Mouse (Mus musculus): Measurements from ENCODE around the gene Prkch.

Gene Prkch

GRCm38 (mm10) chr12:73564795-73565619 is 19.6 kb upstream of the Prkch start:
- in situ Hi-C loops (cut with MboI; ENCODE audit: low pct_unique_long_range_greater_than_20kb in 1 of 2, low sequenced_read_pairs in 2 of 2, unreplicated experiment in 1 of 2): loop anchor here in 1 of 2 experiments (5.0 to 25.0 kb wide), 2 partner anchors 132 to 722 kb away; no protein-coding TSS in a partner anchor

GRCm38 (mm10) chr12:73565620-73565969 is 19.0 kb upstream of the Prkch start:
- in situ Hi-C loops (cut with MboI; ENCODE audit: low pct_unique_long_range_greater_than_20kb in 1 of 2, low sequenced_read_pairs in 2 of 2, unreplicated experiment in 1 of 2): loop anchor here in 1 of 2 experiments (5.0 to 25.0 kb wide), 2 partner anchors 132 to 722 kb away; no protein-coding TSS in a partner anchor

DNA sequence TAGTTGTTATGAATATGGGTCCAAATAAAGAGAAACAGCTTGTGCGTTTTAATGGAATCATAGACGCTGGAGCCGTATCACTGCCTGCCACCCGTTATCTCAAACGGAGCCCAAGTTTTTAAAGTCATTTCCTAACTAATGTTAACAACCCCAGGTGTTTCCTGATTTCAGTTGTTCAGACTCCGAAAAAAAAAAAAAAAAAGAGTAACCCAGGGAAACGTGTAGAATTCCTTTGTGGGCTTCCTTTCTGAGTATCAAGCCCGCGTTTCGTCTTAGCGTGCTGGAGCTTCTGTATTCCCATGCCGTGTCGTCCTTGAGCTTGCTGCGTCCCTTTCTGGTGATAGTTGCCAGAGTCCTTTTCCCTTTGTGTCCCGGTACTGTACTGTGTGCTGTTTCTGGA is 10.0 kb upstream of the Prkch start:
- in situ Hi-C loops (cut with MboI; ENCODE audit: low pct_unique_long_range_greater_than_20kb in 1 of 2, low sequenced_read_pairs in 2 of 2, unreplicated experiment in 1 of 2): loop anchor here in 1 of 2 experiments (25.0 kb wide), 1 partner anchor 713 kb away; no protein-coding TSS in a partner anchor

DNA sequence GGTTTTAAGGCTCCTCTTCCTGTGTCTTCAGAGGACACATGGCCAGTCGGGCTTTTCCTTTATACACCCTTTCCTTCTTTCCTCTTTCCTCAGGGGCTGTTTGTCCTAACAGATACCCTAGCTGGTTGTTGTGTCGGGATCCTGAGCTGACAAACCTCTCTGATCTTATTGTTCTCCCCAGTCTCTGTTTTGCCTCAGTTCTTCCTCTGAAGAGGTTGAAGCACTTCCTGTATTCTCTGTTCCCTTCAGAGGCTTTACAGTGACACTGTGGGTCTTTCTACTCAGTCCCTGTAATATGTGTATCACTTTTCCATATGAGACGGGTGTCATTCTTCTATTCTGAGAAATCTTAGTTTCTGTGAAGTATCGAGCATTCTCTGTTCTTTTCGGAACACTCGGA is 6.5 kb upstream of the Prkch start:
- in situ Hi-C loops (cut with MboI; ENCODE audit: low pct_unique_long_range_greater_than_20kb in 1 of 2, low sequenced_read_pairs in 2 of 2, unreplicated experiment in 1 of 2): no loop called here

DNA sequence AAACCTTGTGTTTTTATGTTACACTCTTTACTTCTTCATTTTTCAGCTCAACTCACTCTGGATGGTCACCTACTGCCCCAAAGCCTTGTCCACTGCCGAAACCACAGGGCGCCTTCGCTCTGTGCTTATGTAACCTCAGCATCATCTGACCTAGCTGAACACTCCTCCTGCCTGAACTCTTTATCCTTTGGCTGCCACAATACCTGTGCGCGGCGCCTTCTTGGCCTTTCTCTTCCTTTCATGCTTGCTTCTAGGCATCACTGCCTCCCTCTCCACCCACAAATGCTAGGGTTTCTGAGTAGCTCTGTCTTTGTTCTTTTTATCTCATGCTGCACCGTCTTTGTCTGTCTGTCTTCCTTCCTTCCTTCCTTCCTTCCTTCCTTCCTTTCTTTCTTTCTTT is 3.8 kb upstream of the Prkch start:
- in situ Hi-C loops (cut with MboI; ENCODE audit: low pct_unique_long_range_greater_than_20kb in 1 of 2, low sequenced_read_pairs in 2 of 2, unreplicated experiment in 1 of 2): no loop called here

- in situ Hi-C loops (cut with MboI; ENCODE audit: low pct_unique_long_range_greater_than_20kb in 1 of 2, low sequenced_read_pairs in 2 of 2, unreplicated experiment in 1 of 2): no loop called here
Measured at GRCm38 (mm10) chr12:73583318-73583717, 1.3 kb upstream of the Prkch start.

DNA sequence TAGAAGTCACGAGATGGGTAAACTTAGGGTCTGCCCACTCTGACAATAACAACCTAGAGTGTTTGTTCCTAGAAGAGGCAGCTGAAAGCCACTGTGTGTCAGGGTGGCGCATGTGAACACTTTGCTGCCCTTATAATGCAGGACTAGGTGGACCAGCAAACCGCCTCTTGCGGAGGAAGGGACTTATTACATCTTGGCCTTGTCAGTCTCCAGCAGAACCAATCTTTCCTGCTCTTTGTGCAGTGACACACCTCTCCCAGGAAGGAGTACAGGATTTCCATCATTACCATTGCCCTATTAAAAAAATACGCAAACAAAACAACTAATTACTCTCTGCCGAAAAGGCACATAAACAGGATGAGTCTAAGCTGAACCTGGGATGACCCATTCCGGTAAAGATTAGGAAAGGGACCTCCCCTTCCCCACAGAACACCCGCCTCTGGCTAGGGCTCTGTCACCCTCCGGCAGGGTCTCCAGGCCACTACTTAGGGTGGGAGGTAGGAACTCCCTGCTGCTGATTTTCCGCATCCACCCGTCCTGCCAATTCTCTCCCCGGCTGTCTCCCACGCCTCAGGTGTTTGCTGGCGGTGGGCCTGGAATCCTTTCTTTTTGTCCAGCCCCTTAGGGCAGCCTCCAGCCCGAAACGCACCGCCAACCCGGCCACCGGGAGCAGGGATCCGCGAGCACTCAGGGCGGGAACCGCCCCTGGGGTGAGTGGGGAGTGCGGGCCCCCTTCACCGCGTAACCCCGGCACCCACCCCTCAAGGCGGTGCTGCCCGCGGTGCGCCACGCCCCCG is 585 bp upstream of the Prkch start:
- in situ Hi-C loops (cut with MboI; ENCODE audit: low pct_unique_long_range_greater_than_20kb in 1 of 2, low sequenced_read_pairs in 2 of 2, unreplicated experiment in 1 of 2): no loop called here

GRCm38 (mm10) chr12:73585241-73585801 is 725 bp downstream of the Prkch start:
- in situ Hi-C loops (cut with MboI; ENCODE audit: low pct_unique_long_range_greater_than_20kb in 1 of 2, low sequenced_read_pairs in 2 of 2, unreplicated experiment in 1 of 2): no loop called here

GRCm38 (mm10) chr12:73585850-73586249 is 1.3 kb downstream of the Prkch start:
- in situ Hi-C loops (cut with MboI; ENCODE audit: low pct_unique_long_range_greater_than_20kb in 1 of 2, low sequenced_read_pairs in 2 of 2, unreplicated experiment in 1 of 2): no loop called here

DNA sequence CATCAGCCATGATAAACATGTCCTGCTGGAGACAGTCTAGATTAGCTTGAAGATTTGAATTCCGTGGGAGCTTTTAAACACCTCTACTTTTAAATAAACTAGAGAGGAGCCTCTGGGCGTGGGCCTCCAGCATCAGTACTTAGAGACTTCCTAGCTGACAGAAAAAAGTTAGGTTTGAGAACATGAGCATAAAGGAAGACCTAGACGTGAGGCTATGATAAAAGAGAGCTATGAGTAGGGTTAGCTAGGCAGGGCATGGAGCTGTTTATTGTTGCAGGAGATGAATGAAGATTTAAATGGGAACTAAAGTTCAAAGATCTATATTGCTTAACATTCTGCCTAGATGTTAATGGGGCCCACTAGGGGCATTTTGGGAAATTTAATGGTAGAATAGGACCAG is 2.7 kb downstream of the Prkch start:
- in situ Hi-C loops (cut with MboI; ENCODE audit: low pct_unique_long_range_greater_than_20kb in 1 of 2, low sequenced_read_pairs in 2 of 2, unreplicated experiment in 1 of 2): no loop called here

DNA sequence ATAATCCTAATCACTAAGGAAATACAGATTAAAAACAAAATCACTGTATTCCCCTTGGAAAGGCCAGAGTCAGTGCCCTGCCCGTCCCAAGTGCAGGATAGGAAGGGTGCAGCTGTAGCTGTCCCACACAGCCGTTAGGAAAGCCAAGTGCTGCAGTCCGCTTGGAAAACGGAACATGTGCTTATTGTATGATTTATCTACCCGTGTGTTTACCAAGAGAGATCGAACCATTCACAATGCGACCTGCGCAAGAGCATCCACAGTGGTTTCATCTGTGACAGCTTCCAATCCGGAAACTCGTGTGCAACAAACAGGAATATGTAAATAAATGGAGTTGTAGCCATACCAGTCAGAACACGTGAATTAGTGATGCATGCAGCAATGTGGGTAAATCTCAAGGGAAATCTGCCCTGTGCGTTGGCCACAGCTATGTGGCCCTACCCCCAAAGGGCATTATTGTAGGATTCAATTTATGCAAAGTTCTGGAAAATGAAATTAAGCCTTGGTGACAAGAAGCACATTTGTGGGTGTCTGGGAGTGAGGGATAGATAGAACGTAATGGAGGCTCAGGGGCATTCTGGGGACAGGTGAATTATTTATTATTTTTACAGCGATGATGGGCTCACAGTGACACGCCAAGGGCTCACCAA is 6.2 kb downstream of the Prkch start:
- in situ Hi-C loops (cut with MboI; ENCODE audit: low pct_unique_long_range_greater_than_20kb in 1 of 2, low sequenced_read_pairs in 2 of 2, unreplicated experiment in 1 of 2): no loop called here

DNA sequence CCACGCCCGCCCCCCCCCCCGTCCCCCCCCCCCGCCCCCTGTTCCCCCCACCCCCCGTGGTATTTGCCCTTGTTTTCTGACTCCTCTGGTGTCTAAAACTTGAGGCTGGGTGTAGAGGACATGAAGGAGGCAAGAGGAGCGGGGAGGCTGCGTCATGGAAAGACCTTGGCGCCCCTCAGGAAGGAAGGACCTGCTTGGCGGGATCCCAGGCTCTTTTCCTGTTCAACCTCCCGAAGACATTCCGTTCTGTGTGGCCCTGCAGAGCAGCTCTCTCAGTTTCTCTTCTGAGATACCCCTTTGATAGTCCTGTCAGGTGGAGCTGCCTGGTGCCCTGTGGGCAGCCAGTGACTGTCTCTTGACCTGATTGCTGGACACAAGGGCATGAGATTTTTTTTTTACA is 7.0 kb downstream of the Prkch start:
- in situ Hi-C loops (cut with MboI; ENCODE audit: low pct_unique_long_range_greater_than_20kb in 1 of 2, low sequenced_read_pairs in 2 of 2, unreplicated experiment in 1 of 2): no loop called here

DNA sequence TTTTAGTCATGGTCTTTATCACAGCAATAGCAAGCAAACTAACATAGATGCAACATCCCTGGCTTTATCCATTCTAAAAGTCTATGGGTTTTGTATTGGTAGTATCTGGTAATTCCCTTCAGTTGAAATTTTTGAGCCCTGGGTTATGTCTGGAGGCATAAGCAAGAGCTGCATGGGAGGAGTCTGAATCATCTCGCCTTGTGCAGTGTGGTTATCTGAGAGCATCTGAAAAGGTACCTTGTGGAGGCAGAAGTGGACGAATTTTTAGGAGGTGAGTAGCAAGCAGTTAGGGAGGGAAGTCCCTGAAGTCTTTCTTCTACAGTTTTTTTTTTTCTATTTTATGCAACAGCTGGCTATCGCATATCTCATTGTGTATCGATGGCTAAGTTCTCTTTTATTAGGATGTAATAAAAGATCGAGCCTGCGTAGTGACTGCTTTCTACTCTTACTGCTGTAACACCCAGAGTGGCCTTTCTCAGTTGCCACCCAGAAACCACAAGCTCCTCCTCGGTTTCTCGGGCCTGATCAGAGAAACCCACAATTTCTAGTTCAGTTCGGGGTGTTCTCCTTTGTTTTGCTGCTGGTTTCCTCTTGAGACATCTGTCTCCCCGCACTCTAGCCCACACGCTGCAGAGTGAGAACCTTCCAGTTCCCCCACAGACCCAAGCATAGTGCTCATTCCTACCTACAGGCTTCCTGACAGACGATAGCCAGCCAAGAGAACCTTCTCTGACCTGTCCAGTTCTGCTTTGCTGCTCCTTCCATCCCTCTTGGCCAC is 8.6 kb downstream of the Prkch start:
- in situ Hi-C loops (cut with MboI; ENCODE audit: low pct_unique_long_range_greater_than_20kb in 1 of 2, low sequenced_read_pairs in 2 of 2, unreplicated experiment in 1 of 2): no loop called here

DNA sequence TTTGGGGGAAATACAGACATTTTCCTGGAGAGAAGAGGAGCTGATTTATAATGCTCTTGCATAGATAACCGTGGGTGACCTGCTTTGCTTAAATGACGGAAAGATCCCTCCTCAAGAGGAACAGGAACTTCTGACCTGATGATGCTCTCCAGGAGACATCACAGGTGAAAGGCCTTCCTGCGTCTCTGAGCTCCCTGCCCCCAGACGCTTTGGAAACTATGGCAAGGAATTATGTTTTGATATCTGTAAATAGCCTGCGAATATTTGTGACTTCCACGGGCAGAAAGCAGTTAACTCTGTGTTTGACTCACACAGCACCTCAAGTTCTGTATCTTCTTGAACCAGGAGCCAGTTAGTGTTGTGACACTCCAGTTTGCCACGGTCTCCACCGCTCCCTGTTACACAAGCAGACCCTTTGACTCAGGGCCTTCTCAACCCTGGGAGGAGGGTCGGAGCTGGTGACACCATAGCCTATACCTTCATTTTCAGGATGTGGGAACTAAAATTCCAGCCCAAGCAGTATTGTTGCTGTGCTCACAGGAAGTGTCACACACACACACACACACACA is 9.7 kb downstream of the Prkch start:
- in situ Hi-C loops (cut with MboI; ENCODE audit: low pct_unique_long_range_greater_than_20kb in 1 of 2, low sequenced_read_pairs in 2 of 2, unreplicated experiment in 1 of 2): no loop called here

DNA sequence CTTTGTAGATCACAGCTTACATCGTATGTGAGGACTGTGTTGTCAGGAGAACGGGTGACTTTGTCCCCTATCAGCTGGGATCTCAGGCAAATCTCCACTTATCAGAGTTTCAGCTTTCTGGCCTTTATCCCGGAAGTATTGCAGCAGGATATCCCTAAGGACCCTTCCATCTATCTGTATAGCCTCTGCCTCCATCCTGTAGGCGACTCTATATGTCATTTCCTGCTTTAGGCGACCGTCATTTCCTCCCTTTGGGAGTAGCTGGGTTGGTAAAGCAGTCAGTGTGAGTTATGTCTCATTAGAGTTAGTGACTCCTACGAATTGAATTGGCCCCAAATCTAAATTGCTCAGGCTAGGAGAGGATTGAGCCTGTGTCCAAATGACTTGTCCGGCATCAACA is 10.6 kb downstream of the Prkch start:
- in situ Hi-C loops (cut with MboI; ENCODE audit: low pct_unique_long_range_greater_than_20kb in 1 of 2, low sequenced_read_pairs in 2 of 2, unreplicated experiment in 1 of 2): no loop called here

- in situ Hi-C loops (cut with MboI; ENCODE audit: low pct_unique_long_range_greater_than_20kb in 1 of 2, low sequenced_read_pairs in 2 of 2, unreplicated experiment in 1 of 2): no loop called here
Measured at GRCm38 (mm10) chr12:73598241-73598640, 13.6 kb downstream of the Prkch start.

GRCm38 (mm10) chr12:73600457-73600856 is 15.9 kb downstream of the Prkch start:
- in situ Hi-C loops (cut with MboI; ENCODE audit: low pct_unique_long_range_greater_than_20kb in 1 of 2, low sequenced_read_pairs in 2 of 2, unreplicated experiment in 1 of 2): no loop called here

DNA sequence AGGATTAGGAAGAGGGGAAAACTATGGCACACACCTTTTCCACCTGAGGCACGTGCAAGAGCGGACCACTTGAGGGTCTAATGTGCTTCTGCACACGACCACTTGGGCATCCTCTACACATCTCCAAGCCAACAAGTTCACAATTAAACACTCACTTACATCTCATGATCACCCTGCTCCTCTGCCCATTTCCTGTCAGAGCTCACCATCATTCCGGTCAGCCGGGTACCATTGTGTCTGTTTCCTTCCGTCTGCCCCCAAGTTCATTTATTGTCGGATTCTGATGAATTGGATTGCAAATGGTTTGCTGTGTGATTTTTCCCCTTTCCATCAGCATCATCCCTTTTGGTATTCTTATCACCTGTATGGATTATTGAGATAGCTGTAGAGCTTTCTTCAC is 18.4 kb downstream of the Prkch start:
- in situ Hi-C loops (cut with MboI; ENCODE audit: low pct_unique_long_range_greater_than_20kb in 1 of 2, low sequenced_read_pairs in 2 of 2, unreplicated experiment in 1 of 2): no loop called here
